Mouse (Mus musculus) urinary bladder, postnatal 36 days (tissue): ENCODE measurements around the gene Wdr43.
A peak's percentile ranks its signal among the peaks of the same experiment; 100 is the strongest.

ENCODE experiments used
- DNase-seq, 2 experiments: peaks; one replicate each; pipeline ENCODE4 v3.0.0; 2022; ENCODE audit warnings: low spot score in 2 of 2, mixed read lengths in 1 of 2

Wdr43 gene

DNA sequence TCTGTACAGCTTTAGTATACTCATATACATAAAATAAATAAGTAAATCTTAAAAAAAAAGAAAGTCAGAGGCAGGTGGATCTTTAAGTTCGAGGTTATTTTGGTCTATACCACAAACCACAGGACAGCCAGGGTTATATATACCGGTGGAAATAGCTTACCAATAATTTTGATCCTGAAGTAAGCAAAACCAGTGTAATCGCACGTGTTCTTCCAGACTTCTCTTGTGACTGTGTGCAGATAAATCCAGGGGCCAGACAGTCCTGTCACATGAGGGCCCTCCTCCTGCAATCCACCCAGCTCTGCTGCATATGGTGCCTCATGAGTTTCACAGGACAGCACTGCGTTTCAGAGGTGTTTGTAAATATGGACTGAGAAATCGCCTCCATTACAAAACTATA is 47.8 kb downstream of the Wdr43 start:
- no peak for DNase-seq

DNA sequence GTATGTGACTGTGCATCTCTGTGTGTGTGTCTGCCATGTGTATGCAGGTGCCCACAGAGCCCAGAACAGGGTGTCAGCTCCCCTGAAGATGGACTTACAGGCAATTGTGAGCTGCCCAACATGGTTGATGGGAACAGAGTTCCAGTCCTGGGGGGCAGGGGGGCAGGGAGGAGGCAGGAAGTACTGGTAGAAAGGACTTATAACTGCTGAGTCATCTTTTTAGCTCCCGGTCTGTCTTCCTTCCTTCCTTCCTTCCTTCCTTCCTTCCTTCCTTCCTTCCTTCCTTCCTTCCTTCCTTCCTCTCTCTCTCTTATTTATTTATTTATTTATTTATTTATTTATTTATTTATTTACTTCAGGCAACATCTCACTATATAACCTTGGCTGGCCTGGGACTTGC is 48.5 kb downstream of the Wdr43 start:
- DNase-seq: no peak

DNA sequence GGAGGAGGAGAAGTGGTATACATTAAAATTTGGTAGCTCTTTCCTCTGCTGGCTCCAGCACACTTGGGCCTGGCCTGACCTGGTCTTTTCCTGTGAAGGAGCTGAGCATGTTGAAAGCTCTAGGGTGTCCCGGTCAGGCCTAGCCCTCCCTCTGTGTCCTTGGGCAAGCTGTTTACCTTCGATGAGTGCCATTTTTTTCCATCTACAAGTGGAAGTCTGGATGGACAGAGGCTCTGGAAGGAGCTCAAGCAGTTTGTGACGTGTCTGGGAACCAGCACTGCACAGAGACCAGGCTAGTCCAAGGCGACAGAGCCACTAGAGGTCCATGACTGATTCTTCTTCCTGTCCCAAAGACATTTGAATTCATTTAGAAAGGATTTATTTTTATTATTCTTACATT is 49.5 kb downstream of the Wdr43 start:
- no peak for DNase-seq

DNA sequence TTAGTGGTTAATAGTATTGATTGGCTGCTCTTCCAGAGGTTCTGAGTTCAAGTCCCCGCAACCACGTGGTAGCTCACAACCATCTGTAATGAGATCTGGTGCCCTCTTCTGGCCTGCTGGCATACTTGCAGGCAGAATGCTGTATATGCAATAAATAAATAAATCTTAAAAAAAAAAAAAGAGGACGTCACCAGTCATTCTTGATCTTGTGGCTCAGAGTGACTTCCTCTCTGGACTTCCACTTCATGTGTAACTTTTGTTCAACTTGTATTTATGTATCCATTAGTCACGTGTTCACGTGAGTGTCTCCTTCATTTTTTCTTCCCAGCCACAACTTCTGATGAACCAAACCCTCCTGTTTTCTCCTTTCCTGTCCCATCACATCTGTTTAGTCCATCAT is 53.8 kb downstream of the Wdr43 start:
- no peak for DNase-seq

DNA sequence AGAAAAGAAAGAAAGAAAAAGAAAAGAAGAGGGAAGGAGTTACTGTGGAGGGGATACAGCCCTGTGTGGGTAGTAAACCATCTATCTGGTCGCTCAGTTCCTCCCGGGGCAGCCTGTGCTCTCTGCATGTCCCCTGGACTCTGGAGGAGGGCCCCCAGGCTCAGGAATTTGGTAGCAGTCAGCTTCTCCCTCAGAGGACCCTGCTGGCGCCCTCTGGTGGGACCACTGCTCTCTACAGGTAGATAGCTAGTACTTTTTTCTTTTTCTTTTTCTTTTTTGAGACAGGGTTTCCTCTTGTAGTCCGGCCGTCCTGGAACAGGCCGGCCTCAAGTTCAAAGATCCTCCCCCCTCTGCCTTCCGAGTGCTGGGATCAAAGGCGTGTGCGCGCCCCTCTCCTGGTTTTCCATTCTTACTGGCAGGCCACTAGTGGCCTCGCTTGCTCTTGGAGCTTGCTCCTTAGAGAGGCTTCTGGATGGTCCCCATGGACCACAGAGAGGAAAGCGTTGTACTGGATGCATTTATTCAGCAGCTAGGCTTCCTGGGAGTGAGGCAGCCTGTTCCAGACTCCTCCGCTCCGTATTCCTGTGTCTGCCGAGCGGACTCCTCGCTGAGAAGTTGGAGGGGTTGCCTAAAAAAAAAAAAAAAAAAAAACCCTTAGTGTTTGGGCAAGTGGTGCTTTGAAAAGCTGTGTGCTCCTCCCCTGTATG is 56.3 kb downstream of the Wdr43 start:
- no peak for DNase-seq

DNA sequence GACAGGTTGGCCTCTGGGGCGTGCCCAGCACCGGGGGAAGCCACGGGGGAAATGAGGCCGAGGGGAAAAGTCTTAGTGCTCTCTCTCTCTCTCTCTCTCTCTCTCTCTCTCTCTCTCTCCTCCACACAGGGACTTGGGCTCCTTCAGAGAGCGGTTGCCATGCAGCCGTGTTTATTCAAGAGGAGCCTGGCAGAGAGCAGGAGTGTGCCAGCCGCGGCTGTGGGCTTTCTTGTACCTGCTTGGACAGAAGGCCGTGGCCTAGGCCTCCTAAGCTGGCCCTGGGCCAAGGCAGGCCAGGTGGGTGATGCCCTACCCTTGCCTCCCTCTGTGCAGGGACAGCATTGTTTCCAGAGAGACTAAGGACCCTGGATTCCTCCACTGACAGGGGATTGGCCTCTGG is 57.4 kb downstream of the Wdr43 start, which contains the start of gene Togaram2:
Gene Togaram2 (plus strand): TSS at position 170 of the 400 bp plus-strand sequence.
- DNase-seq: no peak

DNA sequence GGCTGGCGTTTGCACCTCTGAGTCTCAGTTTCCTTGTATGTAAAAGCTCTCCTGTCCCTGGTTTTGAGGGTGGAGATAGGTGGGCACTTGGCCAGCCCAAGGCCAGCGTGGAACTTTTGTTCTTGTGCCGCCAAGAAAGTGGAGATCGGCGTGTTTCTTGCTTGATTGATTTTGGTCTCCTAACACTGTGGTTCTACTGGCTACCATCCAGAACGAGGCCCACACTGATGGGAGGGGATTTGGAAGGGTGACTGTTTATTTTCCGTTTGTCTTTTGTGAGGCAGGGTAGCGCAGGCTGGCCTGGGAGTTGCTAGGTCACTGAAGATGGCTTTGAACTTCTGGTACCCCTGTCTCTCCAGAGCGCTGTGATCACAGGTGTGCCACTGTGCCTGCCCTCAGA is 58.2 kb downstream of the Wdr43 start:
- no peak for DNase-seq

DNA sequence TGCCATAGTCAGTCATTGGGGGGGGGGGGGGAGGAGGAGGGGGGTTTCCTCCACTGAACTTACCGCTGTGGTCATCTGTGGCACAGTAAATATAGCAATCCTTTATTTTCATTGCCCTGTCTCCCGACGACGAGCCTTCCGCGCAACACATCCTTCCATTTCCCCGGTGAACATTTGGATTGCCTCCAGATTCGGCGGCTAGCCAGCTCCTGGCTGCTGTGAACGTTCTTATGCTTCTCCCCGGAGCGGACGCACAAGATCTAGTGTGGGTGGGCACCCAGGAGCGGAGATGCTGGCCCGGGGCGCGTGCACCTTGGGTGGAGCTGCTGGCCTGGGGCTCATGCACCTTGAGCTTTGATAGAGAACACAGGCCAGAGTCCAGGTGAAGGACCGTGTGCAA is 59.2 kb downstream of the Wdr43 start:
- no peak for DNase-seq

DNA sequence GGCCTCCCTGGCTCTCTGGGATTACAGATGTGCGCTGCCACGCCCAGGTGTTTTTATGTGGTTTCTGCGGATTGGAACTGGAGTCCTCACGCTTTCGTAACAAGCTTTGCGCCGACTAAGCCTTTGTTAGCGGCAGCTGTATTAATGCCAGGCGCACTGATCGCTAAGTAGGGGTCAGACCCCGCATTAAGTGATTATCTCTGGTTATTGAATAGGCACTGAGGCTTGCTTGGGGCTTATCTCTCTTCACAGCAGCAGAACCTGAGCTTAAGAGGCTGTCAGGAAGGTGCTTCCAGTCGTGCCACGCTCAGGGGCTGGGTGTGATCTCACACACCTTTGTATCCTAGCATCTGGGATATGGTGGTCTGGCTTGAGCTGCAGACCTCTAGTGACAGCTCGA is 66.0 kb downstream of the Wdr43 start:
- no peak for DNase-seq

DNA sequence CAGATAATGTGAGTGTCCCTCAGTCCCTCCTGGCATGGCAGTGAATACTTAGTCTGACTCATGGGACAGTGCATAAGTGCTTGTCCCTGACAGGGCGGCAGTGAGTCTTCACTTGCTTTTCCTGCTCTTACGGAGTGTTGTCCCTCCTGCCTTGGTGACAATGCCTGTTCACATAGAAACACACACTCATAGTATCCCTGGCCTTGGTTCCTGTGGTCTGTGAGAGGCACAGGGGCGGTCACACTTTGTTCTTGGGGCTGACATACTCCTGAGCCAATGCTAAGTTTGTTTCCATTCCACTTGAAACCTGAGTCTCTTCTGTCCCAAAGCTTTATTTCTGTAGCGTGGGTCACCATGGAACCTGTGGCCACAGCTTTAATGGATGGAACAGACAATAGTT is 66.7 kb downstream of the Wdr43 start:
- no peak for DNase-seq

DNA sequence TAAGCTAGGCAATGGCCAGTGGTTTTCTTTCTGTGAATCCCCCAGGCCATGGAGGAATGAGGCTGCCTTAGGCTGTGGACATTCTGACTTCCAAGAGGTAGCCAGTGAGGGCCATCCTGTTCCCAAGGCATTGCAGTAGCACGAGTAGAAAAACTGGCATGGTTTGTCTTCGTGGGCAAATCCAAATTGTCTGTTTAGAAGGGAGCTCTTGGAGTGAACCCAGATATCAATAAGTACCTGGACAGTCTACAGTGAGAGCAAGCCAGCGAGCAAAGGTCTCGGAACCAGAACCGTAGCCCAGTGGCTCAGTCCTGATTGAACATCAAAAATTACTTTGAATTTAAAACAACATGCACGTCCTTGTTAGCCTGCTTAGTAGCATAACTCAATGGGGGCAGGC is 67.6 kb downstream of the Wdr43 start:
- no peak for DNase-seq

DNA sequence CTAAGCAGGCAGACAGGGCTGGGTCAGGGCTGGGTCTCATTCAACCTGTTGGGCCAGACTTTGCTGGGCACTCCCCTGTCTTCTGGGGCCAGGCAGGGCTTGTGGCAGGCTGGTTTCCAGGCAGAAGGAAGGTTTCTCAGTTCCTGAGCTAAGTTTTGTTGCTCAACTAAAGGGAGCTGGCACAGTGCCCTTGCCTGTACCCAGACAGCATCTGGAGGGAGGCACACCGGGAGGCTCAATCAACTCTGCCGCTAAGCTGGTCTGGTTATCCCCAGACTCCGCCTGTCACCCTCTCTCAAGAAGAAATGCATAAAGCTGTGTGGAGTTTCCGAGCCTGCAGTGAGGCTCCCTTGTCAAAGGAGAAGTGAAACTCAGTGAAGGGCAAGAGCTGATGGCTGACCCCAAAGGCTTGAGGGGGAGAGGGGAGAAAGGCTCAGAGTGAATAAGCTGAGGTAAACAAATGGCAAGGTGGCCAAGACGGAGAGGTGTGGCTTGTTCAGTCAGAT is 68.5 kb downstream of the Wdr43 start:
- DNase-seq: peak; percentile 30 to 68

DNA sequence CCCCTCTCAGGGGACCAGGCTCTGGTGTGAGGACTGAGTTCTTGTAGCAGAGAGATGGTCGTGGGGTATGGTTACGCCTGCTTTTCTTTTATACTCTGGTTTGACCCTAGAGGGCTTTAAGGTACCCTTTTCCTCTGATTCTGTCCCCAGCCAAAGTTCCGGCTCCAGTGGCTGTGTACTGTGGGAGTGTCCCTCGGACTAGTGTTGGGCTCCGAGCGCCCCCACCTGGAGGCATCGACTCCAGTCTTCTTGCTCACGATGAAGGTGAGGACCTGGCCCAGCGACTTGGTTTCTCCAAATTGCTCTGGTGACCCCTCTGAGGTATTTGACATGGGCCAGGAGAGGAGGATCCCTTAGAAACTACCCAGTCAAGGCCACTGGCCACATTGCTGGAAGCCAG is 71.7 kb downstream of the Wdr43 start:
- DNase-seq: no peak

DNA sequence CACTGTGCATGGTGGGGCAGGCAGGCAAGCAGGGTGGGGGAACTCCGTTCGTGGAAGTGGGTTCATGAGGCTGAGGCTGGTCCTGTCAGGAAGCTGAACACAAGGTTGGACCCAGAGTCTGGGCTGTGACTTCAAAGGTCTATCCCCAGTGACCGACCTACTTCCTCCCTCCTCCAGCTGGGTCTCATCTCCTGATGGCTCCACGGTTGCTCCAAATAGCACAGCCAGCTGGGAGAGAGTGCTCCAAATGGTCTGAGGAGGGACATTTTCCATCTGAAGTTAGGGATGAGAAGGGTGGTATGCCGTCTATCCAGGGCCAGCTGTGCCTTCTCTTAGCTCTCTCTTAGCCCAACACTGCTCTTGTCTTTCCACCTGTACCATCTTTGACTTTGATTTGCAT is 74.2 kb downstream of the Wdr43 start:
- DNase-seq: no peak

DNA sequence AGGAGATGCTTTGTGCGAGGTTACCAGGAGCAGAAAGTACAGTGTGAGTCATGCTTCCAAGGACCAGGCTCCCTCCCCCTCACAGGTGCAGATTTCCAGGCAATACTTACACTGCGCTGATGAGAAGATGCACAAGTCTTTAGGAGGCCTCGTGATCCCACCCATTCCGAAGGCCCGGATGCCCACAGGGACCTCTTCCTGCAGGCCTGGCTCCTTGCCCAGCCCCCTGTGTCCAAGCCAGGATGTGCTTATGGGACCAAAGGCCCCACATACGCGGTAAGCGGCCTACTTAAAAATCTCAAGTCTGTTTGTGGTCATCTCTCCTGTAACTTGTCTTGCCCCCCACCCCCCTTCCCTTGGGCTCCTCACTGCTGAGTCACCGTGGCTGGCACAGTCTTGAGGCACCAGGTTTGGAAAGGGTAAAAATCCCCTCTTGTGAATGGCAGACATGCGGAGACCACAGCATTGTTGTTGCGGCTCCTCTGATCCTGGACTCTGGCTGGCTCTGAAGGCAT is 75.7 kb downstream of the Wdr43 start:
- no peak for DNase-seq

DNA sequence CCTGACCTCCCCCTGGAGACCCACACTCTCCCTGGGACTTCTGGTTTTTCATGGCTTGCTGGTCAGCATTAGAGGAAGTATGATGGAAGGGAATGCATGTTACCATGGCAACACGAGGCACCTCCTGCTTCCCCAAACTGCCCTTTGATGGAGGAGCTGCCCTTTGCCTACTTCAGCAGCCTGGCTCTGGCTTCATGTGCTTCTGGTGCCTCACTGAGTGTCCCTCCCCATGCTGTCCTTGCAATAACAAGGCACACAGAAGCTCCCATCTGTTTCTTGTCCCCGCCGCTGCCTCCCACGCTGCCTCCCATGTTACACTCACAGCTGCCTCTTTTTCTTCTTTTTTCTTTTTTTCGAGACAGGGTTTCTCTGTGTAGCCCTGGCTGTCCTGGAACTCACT is 77.6 kb downstream of the Wdr43 start:
- no peak for DNase-seq

DNA sequence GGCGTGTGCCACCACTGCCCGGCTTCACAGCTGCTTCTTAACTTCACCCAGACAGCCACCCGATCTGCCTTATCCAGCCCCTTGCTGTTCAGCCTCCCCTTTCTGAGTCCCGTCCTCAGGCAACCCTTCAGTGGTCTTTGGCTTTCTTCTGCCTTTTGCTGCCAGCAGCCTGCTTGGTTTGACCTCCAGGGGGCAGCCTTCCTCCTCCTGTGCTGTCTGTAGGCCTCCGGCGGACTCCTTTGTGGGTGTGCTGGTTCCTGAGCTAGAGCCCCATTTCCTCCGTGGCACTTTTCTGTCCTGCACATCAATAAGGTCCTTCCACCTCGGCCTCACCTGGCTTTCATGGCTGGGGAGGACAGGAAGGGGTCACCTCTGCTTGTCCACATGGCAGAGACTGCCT is 78.1 kb downstream of the Wdr43 start:
- no peak for DNase-seq

DNA sequence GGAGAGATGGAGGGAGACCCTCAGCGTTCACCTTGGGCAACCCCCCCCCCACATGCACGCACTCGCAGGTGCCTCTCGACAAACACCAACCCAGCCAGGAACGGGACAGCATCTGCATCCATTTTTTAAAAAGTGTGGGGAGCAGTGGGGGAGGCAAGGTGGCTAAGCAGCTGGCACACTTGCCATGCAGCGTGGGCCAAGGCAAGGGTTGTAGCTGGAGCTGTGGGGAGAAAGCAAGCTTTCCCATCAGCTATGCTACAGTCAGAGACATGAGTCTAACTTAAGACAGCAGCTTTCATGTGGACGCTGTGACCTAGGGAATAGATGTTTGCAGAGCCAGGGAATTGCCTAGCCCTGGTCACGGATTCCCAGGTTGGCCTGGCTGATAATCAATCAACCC is 79.5 kb downstream of the Wdr43 start:
- DNase-seq: no peak

DNA sequence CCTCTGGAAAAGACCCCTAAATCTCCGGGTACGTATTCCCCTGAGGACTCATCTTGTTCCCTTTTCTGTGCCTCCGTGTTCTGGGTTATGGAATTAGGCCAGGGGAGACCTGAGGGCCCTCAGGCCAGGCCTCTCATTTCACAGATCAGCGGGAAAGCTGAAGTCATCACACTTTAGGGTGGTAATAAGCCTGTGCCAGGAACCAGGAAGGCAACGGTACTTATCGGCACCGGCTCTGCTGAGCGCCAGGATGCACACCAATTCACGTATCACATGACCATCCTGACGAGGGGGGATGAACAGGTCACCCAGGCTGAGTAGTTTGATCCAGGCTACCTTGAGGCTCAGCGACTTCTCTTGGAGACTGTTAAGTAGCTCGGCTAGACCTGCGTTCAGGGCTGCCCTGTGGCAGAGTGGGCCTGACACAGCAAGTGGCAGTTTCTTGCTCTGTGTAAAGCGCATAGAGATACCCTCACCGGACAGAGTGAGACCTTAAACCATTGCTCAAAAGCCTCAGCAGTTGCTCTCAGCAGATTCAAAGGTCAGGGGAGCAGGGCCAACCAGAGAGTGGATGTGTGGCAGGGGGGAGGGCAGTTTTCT is 80.1 kb downstream of the Wdr43 start:
- no peak for DNase-seq

DNA sequence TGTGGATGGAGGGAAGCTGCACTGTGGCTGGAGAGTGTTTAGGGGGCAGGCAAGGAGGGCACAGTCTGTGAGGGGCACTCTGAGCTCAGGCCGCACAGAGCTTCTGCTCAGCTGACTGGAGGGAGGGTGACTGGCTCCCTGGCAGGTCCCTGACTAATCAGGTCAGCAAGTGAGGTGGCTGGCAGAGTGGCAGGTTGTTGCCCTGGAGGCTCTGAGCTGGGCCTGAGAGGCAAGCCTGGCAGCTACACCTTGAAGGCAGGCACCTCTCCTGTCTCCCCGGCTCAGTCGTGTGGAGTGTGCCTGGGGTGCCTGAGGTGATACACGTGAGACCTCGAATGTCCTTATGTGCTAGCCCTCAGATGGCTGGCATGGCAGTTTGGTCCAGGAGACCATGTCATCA is 80.7 kb downstream of the Wdr43 start:
- DNase-seq: no peak

DNA sequence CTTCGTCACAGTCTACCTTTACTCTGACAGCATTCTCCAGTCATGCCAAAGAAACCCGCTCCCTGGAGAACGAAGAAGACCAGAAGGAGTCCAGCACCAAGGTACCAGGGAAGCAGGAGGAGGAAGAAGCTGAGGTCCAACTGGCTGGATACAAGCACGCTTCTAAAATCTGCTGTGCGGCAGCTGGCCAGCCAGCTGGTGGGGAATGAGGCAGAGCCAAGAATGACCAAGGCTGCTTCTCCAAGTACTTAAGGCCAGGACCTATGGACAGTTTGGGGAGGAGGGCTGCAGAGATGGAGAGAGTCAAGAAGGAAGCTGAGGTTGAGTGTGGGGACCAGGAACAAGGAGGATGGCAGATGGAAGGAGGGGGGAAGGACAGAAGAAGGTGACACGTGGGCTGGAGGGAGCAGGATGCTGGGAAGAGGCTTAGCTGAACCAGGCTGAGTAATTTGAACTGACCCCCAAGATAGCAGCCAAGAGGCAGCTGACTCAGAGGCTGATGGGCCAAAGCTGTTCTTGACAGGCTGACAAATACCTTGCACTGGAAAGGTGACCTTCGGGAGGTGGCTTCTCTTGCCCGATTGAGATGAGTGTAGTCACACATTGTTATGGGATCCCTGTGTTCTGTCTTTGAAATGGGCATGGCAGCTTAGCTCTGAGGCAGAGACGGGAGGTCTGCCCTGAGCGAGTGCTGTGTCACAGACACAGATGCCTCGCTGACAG is 82.4 kb downstream of the Wdr43 start:
- no peak for DNase-seq

DNA sequence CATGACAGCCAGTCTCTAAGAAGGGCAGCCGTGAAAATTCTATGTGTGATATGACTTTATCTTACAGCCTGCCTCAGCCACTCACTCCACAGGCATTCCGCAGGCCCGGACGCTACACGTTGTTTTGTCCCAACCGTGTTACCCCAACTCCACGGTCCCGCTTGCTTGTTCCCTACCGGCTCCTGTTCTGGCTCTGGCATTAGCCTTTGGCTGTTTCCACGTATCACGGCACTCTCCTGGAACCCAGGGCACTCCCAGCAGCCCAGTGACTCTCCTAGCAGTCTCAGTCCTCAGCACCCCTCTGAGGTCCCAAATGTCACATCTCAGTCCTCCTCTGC is 82.9 kb downstream of the Wdr43 start:
- DNase-seq: no peak

DNA sequence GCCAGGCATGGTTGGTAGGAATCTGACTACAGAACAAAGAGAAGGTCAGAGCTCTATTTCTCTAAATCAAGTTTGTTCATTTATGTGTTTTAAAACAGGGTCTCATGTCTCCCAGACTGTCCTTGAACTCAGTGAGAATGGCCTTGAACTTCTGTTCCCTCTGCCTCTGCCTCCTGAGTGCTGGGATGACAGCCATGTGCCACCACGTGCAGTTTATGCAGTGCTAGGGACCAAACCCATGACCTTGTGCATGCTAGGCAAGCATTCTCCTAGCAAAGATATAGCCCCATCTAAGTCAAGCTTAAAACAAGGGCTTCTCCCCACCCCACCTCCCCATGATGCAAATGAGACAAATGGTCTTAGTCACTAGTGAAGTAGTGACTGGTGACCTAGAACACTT is 89.4 kb downstream of the Wdr43 start:
- DNase-seq: no peak
